Mouse (Mus musculus) limb, embryonic 15.5 days (tissue): ENCODE results near the gene Lrrc38. TPM values are rescaled to one million over a fixed set of nuclear protein-coding genes. Genes with fewer than 3 reads are reported as not detected.
"Not testable (repeated sequence)": the region's sequence is repeated elsewhere in the genome, so short reads cannot be mapped to it uniquely, and the experiment has no call there.

Experiments used
- ATAC-seq: fragments of 200-750 bp; cut with Nextera tagmentation; 2 replicates; pipeline ENCODE4 v1.8.0; 2017; ENCODE audit warnings: low read depth, moderate TSS enrichment; ENCODE audit not compliant: insufficient number of reproducible peaks, low FRiP score, low TSS enrichment
- H3K27ac ChIP-seq: fragments of 300-500 bp; sonication (generic); 2 replicates; pipeline ENCODE4 v1.5.1; 2015; ENCODE audit warnings: moderate library complexity, mild to moderate bottlenecking, inconsistent platforms
- H3K27me3 ChIP-seq: fragments of 300-500 bp; sonication (generic); 2 replicates; pipeline ENCODE4 v1.6.1; 2015; ENCODE audit warnings: inconsistent platforms
- H3K36me3 ChIP-seq: fragments of 300-500 bp; sonication (generic); 2 replicates; pipeline ENCODE4 v1.6.1; 2015; ENCODE audit warnings: inconsistent platforms
- H3K4me1 ChIP-seq: fragments of 300-500 bp; sonication (generic); 2 replicates; pipeline ENCODE4 v1.6.1; 2015; ENCODE audit warnings: inconsistent platforms
- H3K4me2 ChIP-seq: fragments of 300-500 bp; sonication (generic); 2 replicates; pipeline ENCODE4 v1.6.1; 2015; ENCODE audit warnings: mild to moderate bottlenecking, inconsistent platforms
- H3K4me3 ChIP-seq: fragments of 300-500 bp; sonication (generic); 2 replicates; pipeline ENCODE4 v1.5.1; 2015; ENCODE audit warnings: mild to moderate bottlenecking, inconsistent platforms
- H3K9ac ChIP-seq: fragments of 300-500 bp; sonication (generic); 2 replicates; pipeline ENCODE4 v1.6.1; 2015; ENCODE audit warnings: inconsistent platforms
- H3K9me3 ChIP-seq: fragments of 300-500 bp; sonication (generic); 2 replicates; pipeline ENCODE4 v1.6.1; 2016; ENCODE audit warnings: inconsistent platforms
- WGBS: fragments of 180-500 bp; shearing (Covaris S2); methylation state at CpG from one replicate; pipeline ENCODE4 v1.1.7; 2015; 5-methylcytosine and 5-hydroxymethylcytosine counted together
- polyA plus RNA-seq: library from polyadenylated mRNA; unstranded; fragments of >200 nt; fragmentation: Nextera tagmentation; extraction: Ambion mirVana; gene quantifications from 2 replicates; pipeline ENCODE4 v1.2.1, GENCODE M21; 2015

The Lrrc38 gene
- polyA plus RNA-seq, 1 experiment from 2014 or later = 0.99 TPM

- Histone ChIP-seq H3K4me1 (peaks cover 12% of the 10 kb centered on the region), H3K4me2 (peak overlapping the region; percentile 55), H3K9me3 (no peaks in the 10 kb centered on the region), H3K36me3 (no peaks in the 10 kb centered on the region), H3K4me3 (peak overlapping the region; percentile 31), H3K27me3 (no peaks in the 10 kb centered on the region), H3K27ac (no peak overlapping the region), H3K9ac (no peak overlapping the region)
- WGBS = under 1% methylated on average over 10 of the region's 10 CpGs
- no peak for ATAC-seq
Measured at GRCm38 (mm10) chr4:143325625-143325941, 24.0 kb upstream of the Lrrc38 start.

GRCm38 (mm10) chr4:143330566-143330965 is 19.0 kb upstream of the Lrrc38 start:
- Histone ChIP-seq H3K9ac (no peak overlapping the region), H3K36me3 (no peaks in the 10 kb centered on the region), H3K27ac (no peak overlapping the region), H3K4me3 (no peak overlapping the region), H3K27me3 (no peaks in the 10 kb centered on the region), H3K4me1 (peaks cover 6% of the 10 kb centered on the region; the same call in 1 of the 2 replicates), H3K4me2 (peak overlapping the region; percentile 5; the same call in 1 of the 2 replicates), H3K9me3 (no peaks in the 10 kb centered on the region)
- 11% methylated on average over 9 of the region's 9 CpGs for WGBS
- ATAC-seq = peak; percentile 75

- Histone ChIP-seq H3K9me3 (no peaks in the 10 kb centered on the region), H3K9ac (no peak overlapping the region), H3K27me3 (no peaks in the 10 kb centered on the region), H3K4me3 (no peak overlapping the region), H3K4me1 (peaks cover 6% of the 10 kb centered on the region; the same call in 1 of the 2 replicates), H3K27ac (no peak overlapping the region), H3K4me2 (no peak overlapping the region), H3K36me3 (no peaks in the 10 kb centered on the region)
- ATAC-seq = no peak
- 76% methylated on average over 1 of the region's 1 CpGs for WGBS
Measured at GRCm38 (mm10) chr4:143331787-143332186, 17.8 kb upstream of the Lrrc38 start.

- Histone ChIP-seq H3K9ac (no peak overlapping the region), H3K27ac (no peak overlapping the region), H3K36me3 (no peaks in the 10 kb centered on the region), H3K27me3 (no peaks in the 10 kb centered on the region), H3K4me2 (no peak overlapping the region), H3K4me1 (peaks cover 6% of the 10 kb centered on the region; the same call in 1 of the 2 replicates), H3K4me3 (no peak overlapping the region), H3K9me3 (no peaks in the 10 kb centered on the region)
- ATAC-seq = no peak
- 53% methylated on average over 5 of the region's 5 CpGs for WGBS
Measured at GRCm38 (mm10) chr4:143334145-143334544, 15.4 kb upstream of the Lrrc38 start.

GRCm38 (mm10) chr4:143334995-143335394 is 14.6 kb upstream of the Lrrc38 start:
- H3K27me3 ChIP-seq = no peaks in the 10 kb centered on the region
- no peak overlapping the region for H3K9ac ChIP-seq
- H3K27ac ChIP-seq = no peak overlapping the region
- H3K4me2 ChIP-seq = no peak overlapping the region
- WGBS = 82% methylated on average over 17 of the region's 17 CpGs
- H3K36me3 ChIP-seq = no peaks in the 10 kb centered on the region
- peaks cover 6% of the 10 kb centered on the region; the same call in 1 of the 2 replicates for H3K4me1 ChIP-seq
- no peak overlapping the region for H3K4me3 ChIP-seq
- H3K9me3 ChIP-seq = no peaks in the 10 kb centered on the region
- no peak for ATAC-seq

GRCm38 (mm10) chr4:143336096-143336495 is 13.5 kb upstream of the Lrrc38 start:
- WGBS = 42% methylated on average over 2 of the region's 2 CpGs
- Histone ChIP-seq H3K4me3 (no peak overlapping the region), H3K4me1 (no peaks in the 10 kb centered on the region), H3K27ac (no peak overlapping the region), H3K36me3 (no peaks in the 10 kb centered on the region), H3K27me3 (no peaks in the 10 kb centered on the region), H3K9me3 (no peaks in the 10 kb centered on the region), H3K9ac (no peak overlapping the region), H3K4me2 (no peak overlapping the region)
- no peak for ATAC-seq

- no peaks in the 10 kb centered on the region for H3K27me3 ChIP-seq
- no peak overlapping the region for H3K4me2 ChIP-seq
- H3K9me3 ChIP-seq = no peaks in the 10 kb centered on the region
- no peaks in the 10 kb centered on the region for H3K36me3 ChIP-seq
- H3K9ac ChIP-seq = no peak overlapping the region
- H3K27ac ChIP-seq = no peak overlapping the region
- WGBS = 87% methylated on average over 13 of the region's 13 CpGs
- H3K4me1 ChIP-seq = no peaks in the 10 kb centered on the region
- ATAC-seq = no peak
- H3K4me3 ChIP-seq = no peak overlapping the region
Measured at GRCm38 (mm10) chr4:143339808-143340207, 9.7 kb upstream of the Lrrc38 start.

GRCm38 (mm10) chr4:143341470-143341869 is 8.1 kb upstream of the Lrrc38 start:
- no peak overlapping the region for H3K9ac ChIP-seq
- no peaks in the 10 kb centered on the region for H3K36me3 ChIP-seq
- no peak overlapping the region for H3K4me2 ChIP-seq
- ATAC-seq = no peak
- 81% methylated on average over 7 of the region's 7 CpGs for WGBS
- H3K4me3 ChIP-seq = no peak overlapping the region
- H3K4me1 ChIP-seq = no peaks in the 10 kb centered on the region
- H3K27me3 ChIP-seq = no peaks in the 10 kb centered on the region
- no peaks in the 10 kb centered on the region for H3K9me3 ChIP-seq
- no peak overlapping the region for H3K27ac ChIP-seq

GRCm38 (mm10) chr4:143345491-143345890 is 4.1 kb upstream of the Lrrc38 start:
- not testable (repeated sequence) for H3K9ac ChIP-seq, ATAC-seq, H3K4me3 ChIP-seq, H3K27ac ChIP-seq, H3K4me2 ChIP-seq, H3K9me3 ChIP-seq, H3K36me3 ChIP-seq
- Histone ChIP-seq H3K27me3 (peaks cover 28% of the 10 kb centered on the region), H3K4me1 (peaks cover 19% of the 10 kb centered on the region)
- WGBS = 86% methylated on average over 5 of the region's 5 CpGs

GRCm38 (mm10) chr4:143348678-143349077 is 879 bp upstream of the Lrrc38 start:
- H3K4me2 ChIP-seq = no peak overlapping the region
- no peaks in the 10 kb centered on the region for H3K9me3 ChIP-seq
- no peak overlapping the region for H3K4me3 ChIP-seq
- ATAC-seq = peak; percentile 59; the same call in 1 of the 2 replicates
- H3K36me3 ChIP-seq = no peaks in the 10 kb centered on the region
- peaks cover 21% of the 10 kb centered on the region for H3K4me1 ChIP-seq
- H3K9ac ChIP-seq = no peak overlapping the region
- 18% methylated on average over 5 of the region's 5 CpGs for WGBS
- H3K27me3 ChIP-seq = peaks cover 52% of the 10 kb centered on the region
- no peak overlapping the region for H3K27ac ChIP-seq

GRCm38 (mm10) chr4:143350047-143351015 is 774 bp downstream of the Lrrc38 start:
- 2% methylated on average over 70 of the region's 72 CpGs for WGBS
- Histone ChIP-seq H3K4me2 (peak overlapping the region; percentile 99), H3K4me3 (peak overlapping the region; percentile 49), H3K9me3 (no peaks in the 10 kb centered on the region), H3K4me1 (peaks cover 21% of the 10 kb centered on the region), H3K9ac (peak overlapping the region; percentile 11; the same call in 1 of the 2 replicates), H3K27me3 (peaks cover 52% of the 10 kb centered on the region), H3K36me3 (no peaks in the 10 kb centered on the region), H3K27ac (no peak overlapping the region; the same call in 1 of the 2 replicates)
- ATAC-seq = no peak

- 80% methylated on average over 4 of the region's 4 CpGs for WGBS
- Histone ChIP-seq H3K4me2 (no peak overlapping the region), H3K9ac (no peak overlapping the region), H3K36me3 (no peaks in the 10 kb centered on the region), H3K9me3 (no peaks in the 10 kb centered on the region), H3K4me3 (no peak overlapping the region), H3K27me3 (peaks cover 52% of the 10 kb centered on the region), H3K4me1 (peaks cover 21% of the 10 kb centered on the region), H3K27ac (no peak overlapping the region)
- ATAC-seq = no peak
Measured at GRCm38 (mm10) chr4:143352301-143352700, 2.7 kb downstream of the Lrrc38 start.
